Mouse (Mus musculus): ENCODE measurements around the gene Alpk1.
A peak's percentile ranks its signal among the peaks of the same experiment; 100 is the strongest.

DNA sequence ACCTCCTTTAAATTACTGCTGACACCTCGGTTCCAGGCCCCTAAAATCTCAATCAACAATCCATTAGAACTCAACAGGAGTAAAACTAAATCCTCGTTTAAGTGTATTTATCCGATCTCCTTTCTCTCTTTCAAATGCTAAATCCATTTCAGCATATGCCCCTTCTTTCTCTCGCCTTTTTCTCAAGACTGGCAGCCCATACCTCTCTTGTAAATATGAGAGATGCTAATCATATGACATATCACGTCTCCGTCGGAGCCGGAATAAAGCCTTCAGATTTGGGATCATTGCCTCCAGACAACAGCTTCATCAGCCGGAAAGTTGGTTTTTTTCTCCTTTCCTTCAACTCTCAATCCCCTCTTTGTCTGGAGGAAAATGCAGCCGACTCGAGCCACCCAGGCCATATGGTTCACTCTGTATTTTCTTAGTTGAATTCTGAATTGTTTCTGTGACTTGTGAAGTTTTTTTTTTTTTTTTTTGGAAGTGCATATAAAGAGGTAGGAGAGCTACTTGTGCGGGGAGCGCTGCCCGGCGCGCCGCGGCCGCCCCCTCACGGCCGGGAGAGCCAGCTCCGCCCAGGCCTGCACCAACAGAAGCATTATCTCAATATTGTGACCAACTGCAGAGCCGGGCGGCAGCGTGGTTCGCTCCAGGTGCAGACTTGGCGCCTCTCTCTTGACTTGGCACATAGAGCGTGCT, 154.5 kb downstream of the Alpk1 start:
- TF ChIP-seq CTCF (IDR thresholded peaks at IDR 0.05; ENCODE audit: control insufficient read depth, insufficient read depth, low read length) = no peak
- TF ChIP-seq POLR2A (IDR thresholded peaks at IDR 0.05; ENCODE audit: borderline replicate concordance, control insufficient read depth, low read depth, low read length) = peak; percentile 17; the same call in 1 of the 2 replicates

All from bone marrow, adult 2 months (tissue).